Mouse (Mus musculus) gonadal fat pad, adult 2 months (tissue): ENCODE data around the gene Def8. TPM values are rescaled to one million over a fixed set of nuclear protein-coding genes. Genes with fewer than 3 reads are reported as not detected.

ENCODE experiments used
- DNase-seq: peaks from one replicate; pipeline ENCODE4 v3.0.0-alpha.2; 2012; ENCODE audit warnings: low read depth
- polyA plus RNA-seq: library from polyadenylated mRNA; depleted of rRNA; stranded (reverse); fragments of >200 nt; gene quantifications from 2 replicates; pipeline ENCODE4 v1.2.3, GENCODE M21; 2012; rRNA removed

Def8 gene
- polyA plus RNA-seq: 42.0 and 45.1 TPM in 2 replicates

DNA sequence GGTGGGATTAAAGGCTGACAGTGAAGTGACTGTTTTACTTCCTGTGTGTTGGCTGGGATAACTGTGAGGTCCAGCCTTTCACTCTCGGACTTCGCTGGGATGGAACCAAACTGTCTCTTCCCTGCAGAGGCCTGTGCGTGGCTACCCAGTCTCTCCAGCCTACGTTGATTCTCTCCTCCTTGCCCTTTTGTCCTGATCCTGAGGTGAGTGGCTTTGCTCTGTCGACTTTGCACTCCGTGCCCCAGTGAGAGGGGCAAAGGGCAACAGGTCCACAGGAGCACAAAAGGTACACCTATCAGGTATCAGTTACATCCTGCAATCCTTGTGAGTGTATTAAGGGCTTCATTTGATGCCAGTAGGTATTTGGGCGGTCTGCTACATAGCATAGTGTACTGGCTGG lies at the start of gene Def8:
Gene Def8, plus strand, starts transcription at position 87 of the 400 bp plus-strand sequence.
- DNase-seq: no peak

DNA sequence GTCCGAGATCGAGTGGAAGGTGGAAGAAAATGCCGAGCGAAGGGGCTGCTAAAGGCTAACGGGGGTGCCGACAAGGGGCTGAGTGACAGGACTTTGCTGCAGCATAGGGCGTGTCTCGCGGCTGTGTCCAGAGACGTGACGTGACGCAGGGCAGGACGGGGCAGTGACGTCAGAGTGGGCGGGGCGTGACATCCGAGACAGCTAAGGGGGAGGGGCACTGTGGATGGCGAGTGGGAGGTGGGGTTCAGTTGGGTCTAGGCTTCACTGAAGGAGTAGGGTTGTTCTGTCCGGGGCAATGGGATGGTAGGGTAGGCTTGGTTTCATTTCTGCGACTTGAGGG lies 49.1 kb upstream of the Def8 start:
- DNase-seq: no peak

GRCm38 (mm10) chr8:123375701-123376100 lies 47.6 kb upstream of the Def8 start:
- DNase-seq: no peak

- DNase-seq: no peak
These were observed 47.2 kb upstream of the Def8 start for GRCm38 (mm10) chr8:123376106-123376505.

DNA sequence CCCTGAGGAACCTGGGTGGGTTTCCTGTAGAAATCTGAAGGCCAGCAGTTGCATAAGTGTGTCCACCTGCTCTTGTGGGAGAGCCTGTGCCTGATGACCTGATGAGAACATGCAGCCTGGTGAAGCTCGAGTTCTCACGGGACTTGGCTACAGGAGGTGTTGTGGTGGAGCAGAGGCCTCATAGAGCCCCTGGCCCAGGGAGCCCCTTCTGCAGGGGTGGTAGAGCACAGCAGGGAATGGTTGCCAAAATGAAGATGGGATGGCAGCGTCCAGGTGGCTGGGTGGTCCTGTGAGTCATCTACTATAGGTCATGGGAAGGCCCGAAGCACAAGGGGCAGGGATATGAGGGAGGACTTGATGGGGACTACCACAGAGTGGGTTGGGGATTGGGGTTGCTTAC lies 41.6 kb upstream of the Def8 start:
- no peak for DNase-seq

DNA sequence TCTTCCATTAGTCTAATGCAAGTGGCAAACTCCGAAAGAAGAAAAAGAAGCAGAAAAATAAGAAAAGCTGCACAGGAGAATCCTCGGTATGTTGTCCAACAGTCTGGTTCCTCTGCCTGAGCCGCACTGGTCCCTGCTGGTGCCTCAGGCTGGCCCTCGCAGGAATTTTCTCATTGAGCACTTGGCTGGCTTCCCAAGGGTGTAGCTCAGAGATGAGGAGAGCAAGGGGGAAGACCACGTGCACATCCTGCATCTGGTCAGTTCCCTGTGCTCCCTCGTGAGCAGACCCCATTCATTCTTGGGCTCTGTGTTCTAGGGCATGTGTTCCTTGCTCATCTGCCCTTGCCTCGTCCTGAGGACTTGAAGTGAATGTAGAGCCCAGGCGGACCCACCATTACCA lies 40.8 kb upstream of the Def8 start:
- DNase-seq: no peak

- no peak for DNase-seq
These were observed 38.3 kb upstream of the Def8 start for GRCm38 (mm10) chr8:123384883-123385540.

GRCm38 (mm10) chr8:123387041-123387440 lies 36.3 kb upstream of the Def8 start:
- no peak for DNase-seq

DNA sequence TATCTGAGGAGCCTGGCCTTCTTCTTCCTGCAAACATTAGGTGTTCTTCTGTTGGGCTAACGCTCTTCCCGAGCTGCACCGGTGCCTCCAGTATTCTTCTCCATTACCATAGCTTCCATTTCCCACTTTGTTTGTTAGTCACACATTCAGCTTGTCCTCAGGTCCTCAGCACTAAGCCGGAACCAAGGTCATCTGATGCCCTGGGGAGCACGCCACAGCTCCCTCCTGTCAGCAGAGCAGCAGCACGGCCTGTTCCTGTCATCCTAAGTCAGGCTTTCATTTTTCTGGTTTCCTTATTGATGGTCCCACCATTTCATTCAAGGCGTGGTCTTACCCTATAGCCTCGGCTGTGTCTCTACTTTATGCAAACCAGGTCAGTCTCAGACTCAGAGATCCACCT lies 35.5 kb upstream of the Def8 start:
- no peak for DNase-seq

- peak; percentile 30 for DNase-seq
These were observed 34.3 kb upstream of the Def8 start for GRCm38 (mm10) chr8:123389026-123389425.

- no peak for DNase-seq
These were observed 25.0 kb upstream of the Def8 start for GRCm38 (mm10) chr8:123398308-123398707.

DNA sequence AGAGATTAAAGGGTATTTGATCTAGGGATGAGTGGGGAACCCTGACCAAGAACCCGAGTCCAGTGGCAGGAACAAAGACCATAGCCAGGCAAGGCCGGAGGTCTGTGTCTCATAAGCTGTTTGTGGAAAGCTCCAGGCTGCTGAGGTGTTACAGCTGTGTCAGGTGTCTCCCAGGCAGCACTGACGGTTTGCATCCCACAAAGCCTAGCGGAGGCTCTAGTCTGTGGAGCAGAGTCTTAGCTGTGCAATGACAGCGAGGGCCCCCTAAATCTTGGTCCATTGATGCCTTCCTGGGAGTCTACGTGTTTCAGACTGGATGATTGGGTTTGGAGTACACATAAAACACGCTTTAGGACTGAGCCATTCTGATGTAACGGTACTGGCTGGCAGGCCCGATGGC lies 21.4 kb upstream of the Def8 start:
- DNase-seq: no peak

GRCm38 (mm10) chr8:123402730-123403326 lies 20.5 kb upstream of the Def8 start:
- no peak for DNase-seq

DNA sequence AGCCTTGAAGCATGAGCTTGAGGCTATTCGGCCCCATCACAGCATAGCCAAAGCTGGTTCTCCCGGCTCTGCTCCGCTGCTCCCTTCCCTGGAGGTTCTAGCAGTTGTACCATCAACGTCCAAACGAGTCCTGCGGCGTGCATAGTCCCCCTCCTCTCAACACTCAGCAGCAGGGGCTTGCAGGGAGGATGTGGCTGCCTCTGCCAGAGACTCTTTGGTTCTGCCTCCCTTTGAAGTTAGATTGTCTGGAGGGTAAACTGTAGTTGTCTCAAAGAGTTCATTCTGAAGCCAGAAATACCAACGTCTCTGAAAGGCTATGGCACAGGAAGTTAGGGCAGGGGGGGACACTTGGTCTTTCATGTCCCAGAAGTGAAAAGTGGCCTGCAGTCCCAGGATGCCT lies 18.8 kb upstream of the Def8 start:
- DNase-seq: no peak

DNA sequence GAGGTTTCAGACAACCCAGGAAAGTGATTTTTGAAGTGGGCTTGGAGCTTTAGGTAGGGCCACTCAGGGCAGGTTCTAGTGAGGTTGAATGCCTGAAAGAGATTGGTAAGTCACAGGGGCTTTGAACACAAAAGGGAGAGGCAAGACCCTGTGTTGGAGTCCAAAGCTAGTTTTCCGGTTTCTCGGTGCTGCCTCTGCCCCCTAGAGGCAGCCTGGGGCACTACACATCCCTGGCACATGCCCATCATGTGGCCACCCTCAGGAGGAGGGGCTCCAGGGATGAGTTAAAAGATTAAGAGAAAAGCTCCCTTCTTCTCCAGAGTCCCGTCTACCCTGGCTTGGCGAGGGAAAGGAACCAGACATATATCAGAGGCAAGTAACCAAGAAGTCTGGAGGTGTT lies 16.5 kb upstream of the Def8 start, which contains the start of gene Mc1r:
Gene Mc1r, plus strand, starts transcription at position 322 of the 400 bp plus-strand sequence.
- no peak for DNase-seq

DNA sequence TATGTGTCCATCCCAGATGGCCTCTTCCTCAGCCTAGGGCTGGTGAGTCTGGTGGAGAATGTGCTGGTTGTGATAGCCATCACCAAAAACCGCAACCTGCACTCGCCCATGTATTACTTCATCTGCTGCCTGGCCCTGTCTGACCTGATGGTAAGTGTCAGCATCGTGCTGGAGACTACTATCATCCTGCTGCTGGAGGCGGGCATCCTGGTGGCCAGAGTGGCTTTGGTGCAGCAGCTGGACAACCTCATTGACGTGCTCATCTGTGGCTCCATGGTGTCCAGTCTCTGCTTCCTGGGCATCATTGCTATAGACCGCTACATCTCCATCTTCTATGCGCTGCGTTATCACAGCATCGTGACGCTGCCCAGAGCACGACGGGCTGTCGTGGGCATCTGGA lies 15.7 kb upstream of the Def8 start:
- DNase-seq: no peak

DNA sequence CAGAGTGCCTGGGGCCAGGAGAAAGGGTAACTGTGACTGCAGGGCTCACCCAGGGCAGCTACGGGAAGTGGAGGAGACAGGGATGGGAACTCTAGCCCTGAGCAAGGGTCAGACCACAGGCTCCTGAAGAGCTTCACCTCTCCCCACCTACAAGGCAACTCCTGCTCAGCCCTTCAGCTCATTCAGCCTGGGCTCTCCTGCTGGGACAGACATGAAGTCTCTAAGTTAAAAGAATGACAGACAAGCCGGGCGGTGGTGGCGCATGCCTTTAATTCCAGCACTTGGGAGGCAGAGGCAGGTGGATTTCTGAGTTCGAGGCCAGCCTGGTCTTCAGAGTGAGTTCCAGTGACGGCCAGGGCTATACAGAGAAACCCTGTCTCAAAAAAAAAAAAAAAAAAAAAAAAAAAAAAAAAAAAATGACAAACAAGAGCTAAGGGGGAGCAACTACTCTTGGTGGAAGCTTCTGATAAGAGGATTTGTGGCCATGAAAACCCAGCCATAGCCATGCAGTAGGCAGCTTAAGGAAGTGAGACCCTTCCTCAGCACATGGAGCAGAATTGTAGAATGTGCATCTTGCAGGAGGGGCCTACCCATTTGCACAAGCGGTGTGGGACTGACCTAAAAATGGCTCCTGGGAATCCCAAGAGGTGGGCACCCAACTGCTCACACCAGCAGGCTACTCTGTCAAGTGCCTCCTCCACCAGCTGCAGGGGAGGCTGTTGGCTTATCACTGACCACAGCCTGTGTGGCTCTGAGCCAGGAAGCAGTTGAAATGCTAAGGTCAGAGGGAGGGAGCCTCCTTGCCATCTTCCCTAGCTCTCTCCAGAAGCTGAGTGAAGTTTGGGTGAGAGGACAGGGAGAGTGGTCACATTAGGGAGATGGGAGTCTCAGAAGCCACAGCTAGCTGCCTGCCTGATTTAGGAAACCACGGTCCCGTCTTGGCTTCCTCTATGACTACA lies 14.5 kb upstream of the Def8 start:
- DNase-seq: no peak

- no peak for DNase-seq
These were observed 13.2 kb upstream of the Def8 start for GRCm38 (mm10) chr8:123410049-123410587.

DNA sequence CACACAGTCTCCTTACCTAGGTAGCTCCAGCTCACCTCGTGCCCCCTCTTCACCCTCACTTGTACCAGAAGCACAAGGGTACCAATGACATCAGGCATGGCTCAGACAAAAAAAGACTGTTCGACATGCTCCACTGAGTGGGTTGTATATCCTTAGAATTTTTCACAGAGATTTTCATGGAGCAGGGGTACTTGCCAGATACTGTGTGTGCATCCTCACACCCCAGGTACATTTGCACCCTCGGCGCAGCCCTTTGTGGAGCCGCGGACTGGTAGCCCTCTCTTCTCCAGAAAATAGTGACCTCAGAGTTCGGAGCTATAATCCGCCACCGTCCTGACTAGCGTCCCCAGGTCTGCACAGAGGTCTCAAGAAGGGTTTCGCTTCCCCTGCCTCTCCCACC lies 12.5 kb upstream of the Def8 start:
- no peak for DNase-seq

DNA sequence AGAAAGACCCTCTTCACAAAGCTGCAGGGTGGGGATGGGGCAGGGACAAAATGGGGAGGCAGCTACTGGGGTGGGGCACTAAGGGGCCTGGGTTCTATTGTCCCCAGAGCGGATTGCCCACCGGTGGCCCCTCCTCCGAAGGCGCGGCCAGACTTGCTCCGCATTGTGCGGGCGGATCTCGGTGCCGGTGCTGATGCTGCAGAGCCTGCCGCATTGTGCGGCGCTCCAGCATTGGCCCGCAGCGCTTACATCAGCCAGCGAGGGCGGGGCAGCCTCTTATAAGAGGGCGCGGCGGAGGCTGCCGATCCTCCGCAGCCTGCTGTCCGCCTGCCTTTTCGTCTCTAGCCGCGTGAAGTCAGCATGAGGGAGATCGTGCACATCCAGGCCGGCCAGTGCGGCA lies 12.1 kb upstream of the Def8 start, which contains the start of gene Tubb3:
Gene Tubb3, plus strand, starts transcription at position 179 of the 400 bp plus-strand sequence.
- no peak for DNase-seq

- DNase-seq: no peak
These were observed 11.5 kb upstream of the Def8 start for GRCm38 (mm10) chr8:123411781-123412327.

DNA sequence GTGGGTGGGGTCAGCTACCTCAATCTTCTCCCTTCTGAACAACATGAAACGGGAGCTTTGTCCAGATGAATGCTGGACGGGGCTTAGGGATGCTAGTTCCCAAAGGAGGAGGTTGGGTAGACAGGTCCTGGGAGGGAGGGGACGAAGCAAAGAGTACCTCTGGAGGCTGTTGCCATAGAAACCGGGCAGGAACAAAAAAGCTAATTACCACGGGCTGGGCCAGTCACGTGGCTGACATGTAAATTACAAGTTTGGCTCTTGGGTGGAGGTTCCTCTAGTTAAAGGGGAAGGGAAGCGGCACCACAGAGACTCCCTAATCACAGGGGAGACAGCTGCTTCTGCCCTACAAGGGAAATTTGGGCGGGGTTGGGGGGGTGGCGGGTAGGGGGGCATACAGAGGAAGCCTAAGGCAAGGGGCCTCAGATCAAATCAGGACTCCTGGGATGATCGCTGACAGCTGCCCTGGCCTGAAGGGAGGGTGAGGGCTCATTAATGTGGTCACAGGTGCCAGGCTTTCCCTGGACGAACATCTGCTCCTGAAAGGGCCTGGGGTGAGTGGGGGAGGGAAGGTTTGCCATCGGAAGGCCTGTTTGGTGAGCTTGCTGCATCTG lies 10.7 kb upstream of the Def8 start:
- DNase-seq: no peak
